Mouse (Mus musculus): ENCODE results near the gene Hist1h4d.

The Hist1h4d gene

DNA sequence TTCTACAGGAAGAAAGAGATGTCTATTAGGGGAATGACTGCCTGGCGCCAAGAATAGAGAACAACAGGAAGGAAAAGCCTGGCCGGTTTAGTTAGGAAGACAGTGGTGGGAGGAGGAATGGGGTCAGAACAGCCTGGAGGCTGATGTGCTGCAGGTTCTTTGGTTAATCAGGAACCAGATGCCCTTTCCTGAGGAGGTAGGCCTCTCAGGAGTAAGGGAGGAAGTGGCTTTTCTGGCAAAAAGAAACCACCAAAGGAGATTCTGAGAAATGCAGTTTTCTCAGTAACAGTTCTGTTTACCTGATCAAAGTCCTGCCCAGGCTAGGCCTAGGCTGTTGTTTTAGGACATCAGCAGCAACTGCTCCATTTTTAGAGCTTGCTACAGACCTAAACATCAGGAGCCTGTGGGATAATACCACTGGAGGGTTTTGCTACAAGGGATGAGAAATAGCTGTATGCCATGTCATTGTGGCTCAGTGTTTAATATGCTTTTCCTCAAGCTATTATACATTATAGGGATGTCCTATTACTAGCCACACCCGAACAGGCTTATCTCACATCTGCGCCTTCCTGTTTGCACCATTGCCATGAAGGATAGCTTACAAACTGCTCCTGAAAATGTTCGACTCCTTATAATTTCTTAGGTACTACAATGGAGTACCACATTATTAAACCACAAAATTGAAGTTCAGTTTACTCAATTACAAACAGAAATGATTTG, 11.8 kb downstream of the Hist1h4d start:
- DNase-seq (ENCODE audit: extremely low read depth, low read depth), result peak; percentile 59

- DNase-seq (ENCODE audit: extremely low read depth, low read depth), result no peak
Observed at GRCm38 (mm10) chr13:23595185-23595584, 13.8 kb downstream of the Hist1h4d start.

DNA sequence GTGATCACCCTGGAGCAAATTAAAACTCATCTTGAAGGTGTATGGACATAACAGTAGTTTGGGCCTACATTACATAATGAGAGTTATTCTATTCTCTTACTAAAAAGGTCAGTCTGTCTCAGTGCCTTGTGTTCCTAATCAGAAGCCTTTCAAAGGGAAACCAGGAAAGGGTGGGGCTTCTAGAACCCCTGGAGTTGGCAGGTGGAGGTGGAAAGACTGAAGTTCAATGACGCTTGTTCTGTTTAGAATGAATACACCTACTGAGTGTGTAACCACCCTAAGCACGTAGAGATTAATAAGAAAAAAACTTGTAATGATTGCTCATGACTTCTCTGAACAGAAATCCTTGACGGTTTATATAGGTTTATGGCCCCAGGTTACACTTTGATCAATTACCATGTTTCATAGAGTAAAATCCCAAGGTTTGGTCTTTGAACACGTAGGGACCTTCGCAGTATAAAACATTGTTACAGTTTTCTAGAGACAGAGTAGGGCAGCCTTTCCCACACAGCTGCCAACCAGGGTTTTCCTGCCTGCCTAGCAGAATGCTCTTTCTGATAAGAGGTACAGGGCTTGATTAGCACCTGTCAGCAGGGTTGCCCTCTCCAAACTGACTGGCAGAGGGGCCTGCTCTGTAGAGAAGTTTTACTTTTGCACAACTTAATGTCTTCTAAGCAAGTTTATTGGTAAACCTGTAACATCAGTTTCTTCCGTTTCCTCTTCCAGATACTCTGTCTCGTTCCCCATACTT, 14.4 kb downstream of the Hist1h4d start:
- no peak for DNase-seq (ENCODE audit: extremely low read depth, low read depth)

DNA sequence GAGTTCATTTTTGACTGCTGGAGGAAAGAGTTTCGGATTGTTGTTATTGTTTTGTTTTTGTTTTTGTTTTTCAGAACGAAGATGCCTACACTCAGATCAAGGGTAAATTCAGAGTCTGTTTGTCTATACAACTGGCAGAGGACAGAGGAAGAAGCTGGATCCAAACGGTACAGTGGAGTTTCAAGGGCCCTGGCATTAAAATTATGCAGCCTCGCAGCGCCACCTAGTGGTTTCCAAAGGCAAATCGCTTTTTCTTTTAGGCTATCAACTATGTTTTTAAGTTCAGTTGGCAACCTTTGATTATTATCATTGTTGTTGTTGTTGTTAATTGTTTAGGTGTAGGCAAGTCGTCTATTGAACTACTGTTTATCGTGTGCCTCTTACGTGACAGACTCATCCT, 16.6 kb downstream of the Hist1h4d start:
- DNase-seq (ENCODE audit: extremely low read depth, low read depth), result peak; percentile 69

- DNase-seq (ENCODE audit: extremely low read depth, low read depth), result no peak
Observed at GRCm38 (mm10) chr13:23603182-23603699, 21.8 kb downstream of the Hist1h4d start.

GRCm38 (mm10) chr13:23604452-23604851, 23.1 kb downstream of the Hist1h4d start:
- DNase-seq (ENCODE audit: extremely low read depth, low read depth), result no peak

- no peak for DNase-seq (ENCODE audit: extremely low read depth, low read depth)
Observed at GRCm38 (mm10) chr13:23605052-23605451, 23.7 kb downstream of the Hist1h4d start.

DNA sequence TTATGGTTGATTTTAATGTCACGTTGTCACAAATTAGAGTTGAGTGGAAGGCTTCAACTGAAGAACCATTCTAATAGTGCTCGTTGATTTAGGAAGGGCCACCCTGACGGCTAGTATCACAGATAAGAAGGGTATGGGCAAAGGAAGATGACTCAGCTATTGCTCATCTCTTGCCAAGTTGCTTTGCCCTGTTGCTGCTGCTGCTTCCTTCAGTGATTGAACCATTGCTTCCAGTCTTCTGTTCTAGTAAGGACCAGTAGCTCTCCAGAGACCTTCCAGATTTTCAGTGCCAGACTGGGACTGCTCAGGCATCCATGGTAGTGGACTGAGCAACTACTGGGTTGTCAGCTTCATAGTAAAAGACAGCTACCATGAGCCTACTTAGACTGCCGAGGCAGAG, 27.8 kb downstream of the Hist1h4d start:
- peak; percentile 41 for DNase-seq (ENCODE audit: extremely low read depth, low read depth)

DNA sequence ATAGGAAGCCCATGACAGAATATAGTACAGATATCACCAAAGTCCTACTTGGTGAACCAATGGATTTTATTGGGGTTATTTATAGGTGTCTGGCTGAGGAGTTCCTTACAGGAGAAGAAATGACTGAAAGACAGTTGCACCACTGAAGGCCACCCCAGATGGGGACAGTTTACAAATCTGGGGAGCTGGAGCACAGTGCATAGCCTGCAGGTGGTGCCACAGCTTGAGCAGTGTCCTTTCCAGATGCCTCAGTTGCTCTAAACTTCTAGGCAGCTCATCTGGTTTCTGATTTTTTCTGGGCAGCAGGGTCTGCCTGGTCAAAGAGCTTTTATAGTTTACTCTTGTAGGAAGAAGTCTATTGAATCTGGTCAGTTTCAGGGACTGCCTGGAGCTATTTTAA, 28.4 kb downstream of the Hist1h4d start:
- DNase-seq (ENCODE audit: extremely low read depth, low read depth), result no peak

DNA sequence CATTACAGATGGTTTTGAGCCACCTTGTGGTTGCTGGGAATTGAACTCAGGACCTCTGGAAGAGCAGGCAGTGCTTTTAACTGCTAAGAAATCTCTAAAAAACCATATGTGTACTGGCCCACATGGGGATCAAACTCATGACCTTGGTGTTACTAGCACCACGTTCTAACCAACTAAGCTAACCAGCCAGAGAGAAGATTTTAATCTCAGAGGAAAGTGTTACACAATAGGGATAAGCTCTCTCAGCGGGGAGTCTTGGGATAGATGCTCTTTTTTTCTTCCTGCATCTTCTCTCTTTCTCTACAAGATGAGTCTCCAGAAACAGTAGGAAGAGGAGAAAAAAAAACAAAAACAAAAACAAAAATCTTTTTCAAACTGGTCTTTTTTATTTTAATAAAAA, 29.0 kb downstream of the Hist1h4d start:
- no peak for DNase-seq (ENCODE audit: extremely low read depth, low read depth)

DNA sequence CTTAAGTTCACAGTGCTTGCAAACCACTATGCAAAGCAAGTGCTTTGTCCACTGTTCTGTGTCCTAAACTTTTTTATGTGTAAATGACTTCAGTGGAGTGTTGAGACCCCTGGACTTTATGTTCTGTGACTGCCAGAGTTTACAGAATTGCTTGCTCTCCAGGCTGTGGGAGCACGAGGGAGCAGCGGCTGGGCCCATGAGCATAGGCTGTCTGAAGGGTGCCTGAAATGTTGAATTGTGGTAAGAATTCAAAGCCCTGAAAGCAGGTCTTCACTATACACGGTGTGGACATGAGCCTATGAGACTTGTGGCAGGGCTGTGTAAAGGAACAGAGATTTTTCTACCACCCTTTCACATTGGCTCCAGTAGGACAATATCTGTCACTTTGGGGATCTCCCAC, 30.2 kb downstream of the Hist1h4d start:
- no peak for DNase-seq (ENCODE audit: extremely low read depth, low read depth)

- peak; percentile 55 for DNase-seq (ENCODE audit: extremely low read depth, low read depth)
Observed at GRCm38 (mm10) chr13:23620056-23620732, 38.8 kb downstream of the Hist1h4d start.

DNA sequence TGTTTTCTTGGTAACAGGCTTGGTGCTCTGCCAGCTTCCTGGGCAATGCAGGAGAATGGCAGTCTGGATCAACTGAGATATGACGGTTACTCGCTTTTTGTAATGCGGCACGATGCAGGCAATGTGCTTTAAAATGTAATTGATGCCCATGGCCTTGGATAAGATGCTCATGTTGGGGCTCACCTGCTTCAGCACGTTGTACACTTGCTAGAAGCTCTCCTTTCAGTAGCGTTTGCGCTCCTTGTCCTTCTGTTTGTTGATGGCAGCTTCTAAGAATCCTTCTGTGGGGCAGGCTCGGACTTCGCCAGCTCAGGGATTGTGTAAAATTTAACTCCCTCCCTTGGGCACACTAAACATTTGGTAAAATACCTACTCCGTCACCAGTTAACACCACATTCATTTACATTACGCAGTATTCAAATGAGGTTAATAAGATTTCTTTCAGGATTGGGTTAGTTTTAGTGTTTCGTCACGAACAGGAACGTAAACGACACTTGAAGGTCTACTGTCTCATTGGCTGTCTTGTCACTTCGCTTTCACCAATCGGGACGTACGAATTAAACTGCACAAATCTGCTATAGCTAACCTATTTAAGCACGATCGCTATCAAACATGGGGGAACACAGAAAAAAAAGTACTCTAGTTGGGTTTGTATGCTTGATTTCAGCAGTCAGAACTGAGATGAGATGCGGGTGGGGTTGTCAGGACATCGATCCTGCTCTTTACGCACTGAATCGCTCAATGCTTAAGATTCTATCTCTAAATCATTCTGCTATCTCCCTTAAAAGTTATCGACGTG, 39.5 kb downstream of the Hist1h4d start, which contains the start of gene Hist1h2be:
Hist1h2be (minus strand) TSS at position 392 of the 799 bp plus-strand sequence.
- peak; percentile 98 for DNase-seq (ENCODE audit: extremely low read depth, low read depth)

- DNase-seq (ENCODE audit: extremely low read depth, low read depth), result no peak
Observed at GRCm38 (mm10) chr13:23621532-23622174, 40.3 kb downstream of the Hist1h4d start.

- peak; percentile 81 for DNase-seq (ENCODE audit: extremely low read depth, low read depth)
Observed at GRCm38 (mm10) chr13:23622175-23622671, 40.8 kb downstream of the Hist1h4d start, which contains the start of gene Hist1h1e. Hist1h1e (minus strand) TSS chr13:23622558.

- DNase-seq (ENCODE audit: extremely low read depth, low read depth), result peak; percentile 39
Observed at GRCm38 (mm10) chr13:23622861-23623450, 41.6 kb downstream of the Hist1h4d start.

GRCm38 (mm10) chr13:23630653-23631052, 49.3 kb downstream of the Hist1h4d start:
- peak; percentile 36 for DNase-seq (ENCODE audit: extremely low read depth, low read depth)
